Mouse (Mus musculus) midbrain, embryonic 13.5 days (tissue): Measurements from ENCODE around the gene Bcl2. TPM values are rescaled to one million over a fixed set of nuclear protein-coding genes. Genes with fewer than 3 reads are reported as not detected.

ENCODE experiments used
- ATAC-seq: fragments of 200-750 bp; cut with Nextera tagmentation; 2 replicates; pipeline ENCODE4 v1.8.0; 2017; ENCODE audit warnings: mild to moderate bottlenecking, moderate TSS enrichment, moderate library complexity
- H3K27ac ChIP-seq: fragments of 300-500 bp; sonication (generic); 2 replicates; pipeline ENCODE4 v1.5.1; 2015; ENCODE audit warnings: inconsistent platforms, mild to moderate bottlenecking, moderate library complexity
- H3K27me3 ChIP-seq: fragments of 300-500 bp; sonication (generic); 2 replicates; pipeline ENCODE4 v1.6.1; 2015; ENCODE audit warnings: mild to moderate bottlenecking, inconsistent platforms
- H3K36me3 ChIP-seq: fragments of 300-500 bp; sonication (generic); 2 replicates; pipeline ENCODE4 v1.6.1; 2015; ENCODE audit warnings: mild to moderate bottlenecking, inconsistent platforms
- H3K4me1 ChIP-seq: fragments of 300-500 bp; sonication (generic); replicated peaks from 2 replicates; pipeline ENCODE4 v1.6.1; 2015; ENCODE audit warnings: inconsistent platforms
- H3K4me2 ChIP-seq: fragments of 300-500 bp; sonication (generic); replicated peaks from 2 replicates; pipeline ENCODE4 v1.6.1; 2015; ENCODE audit warnings: moderate library complexity, mild to moderate bottlenecking, inconsistent platforms
- H3K4me3 ChIP-seq: fragments of 300-500 bp; sonication (generic); replicated peaks from 2 replicates; pipeline ENCODE4 v1.5.1; 2015; ENCODE audit warnings: mild to moderate bottlenecking, inconsistent platforms
- H3K9ac ChIP-seq: fragments of 300-500 bp; sonication (generic); replicated peaks from 2 replicates; pipeline ENCODE4 v1.6.1; 2015; ENCODE audit warnings: mild to moderate bottlenecking, inconsistent platforms
- H3K9me3 ChIP-seq: fragments of 300-500 bp; sonication (generic); 2 replicates; pipeline ENCODE4 v1.6.1; 2016; ENCODE audit warnings: mild to moderate bottlenecking, inconsistent platforms
- WGBS: fragments of 180-500 bp; shearing (Covaris S2); methylation state at CpG from one replicate; pipeline ENCODE4 v1.1.7; 2015; 5-methylcytosine and 5-hydroxymethylcytosine counted together
- polyA plus RNA-seq: library from polyadenylated mRNA; unstranded; fragments of >200 nt; fragmentation: Nextera tagmentation; extraction: Ambion mirVana; gene quantifications from 2 replicates; pipeline ENCODE4 v1.2.1, GENCODE M21; 2015

Bcl2 gene
- polyA plus RNA-seq, 1 experiment from 2014 or later, result 11.8 TPM

GRCm38 (mm10) chr1:106587866-106588470, 126.1 kb downstream of the Bcl2 start:
- 94% methylated on average over 4 of the region's 4 CpGs for WGBS
- H3K4me1 ChIP-seq, result peaks cover 16% of the 10 kb centered on the region
- H3K4me2 ChIP-seq, result no peak overlapping the region
- no peak overlapping the region for H3K27ac ChIP-seq
- H3K27me3 ChIP-seq, result no peaks in the 10 kb centered on the region
- no peaks in the 10 kb centered on the region for H3K9me3 ChIP-seq
- H3K4me3 ChIP-seq, result no peak overlapping the region
- no peaks in the 10 kb centered on the region for H3K36me3 ChIP-seq
- ATAC-seq, result no peak
- no peak overlapping the region for H3K9ac ChIP-seq

DNA sequence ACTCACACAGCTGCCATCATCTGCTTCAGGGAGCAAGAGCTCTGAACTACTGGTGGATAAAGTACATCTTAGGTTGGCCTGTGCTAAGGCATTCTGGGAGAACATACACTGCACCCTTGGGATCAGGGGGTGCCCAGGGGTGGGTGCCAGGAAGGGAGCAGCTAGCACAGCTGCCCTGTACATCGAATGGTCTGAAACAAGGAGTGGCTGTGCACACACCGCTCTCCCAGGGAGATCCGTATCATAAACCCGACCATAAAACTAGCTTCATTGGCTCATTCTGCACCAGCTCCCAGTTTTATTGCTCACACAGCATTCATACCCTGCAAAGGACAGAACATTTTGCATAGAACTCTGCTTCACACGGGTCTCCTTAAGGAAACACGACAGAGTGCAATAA, 127.3 kb downstream of the Bcl2 start:
- no peak overlapping the region for H3K27ac ChIP-seq
- H3K4me2 ChIP-seq, result no peak overlapping the region
- no peak for ATAC-seq
- no peaks in the 10 kb centered on the region for H3K36me3 ChIP-seq
- no peaks in the 10 kb centered on the region for H3K9me3 ChIP-seq
- H3K4me3 ChIP-seq, result no peak overlapping the region
- H3K27me3 ChIP-seq, result no peaks in the 10 kb centered on the region
- WGBS, result 96% methylated on average over 6 of the region's 6 CpGs
- H3K9ac ChIP-seq, result no peak overlapping the region
- H3K4me1 ChIP-seq, result peaks cover 20% of the 10 kb centered on the region

GRCm38 (mm10) chr1:106585349-106585748, 128.7 kb downstream of the Bcl2 start:
- H3K4me1 ChIP-seq, result peaks cover 20% of the 10 kb centered on the region
- H3K9me3 ChIP-seq, result no peaks in the 10 kb centered on the region
- peak overlapping the region; percentile 40 for H3K27ac ChIP-seq
- no peak overlapping the region for H3K4me2 ChIP-seq
- H3K4me3 ChIP-seq, result no peak overlapping the region
- no peak for ATAC-seq
- H3K9ac ChIP-seq, result no peak overlapping the region
- no peaks in the 10 kb centered on the region for H3K36me3 ChIP-seq
- no peaks in the 10 kb centered on the region for H3K27me3 ChIP-seq

DNA sequence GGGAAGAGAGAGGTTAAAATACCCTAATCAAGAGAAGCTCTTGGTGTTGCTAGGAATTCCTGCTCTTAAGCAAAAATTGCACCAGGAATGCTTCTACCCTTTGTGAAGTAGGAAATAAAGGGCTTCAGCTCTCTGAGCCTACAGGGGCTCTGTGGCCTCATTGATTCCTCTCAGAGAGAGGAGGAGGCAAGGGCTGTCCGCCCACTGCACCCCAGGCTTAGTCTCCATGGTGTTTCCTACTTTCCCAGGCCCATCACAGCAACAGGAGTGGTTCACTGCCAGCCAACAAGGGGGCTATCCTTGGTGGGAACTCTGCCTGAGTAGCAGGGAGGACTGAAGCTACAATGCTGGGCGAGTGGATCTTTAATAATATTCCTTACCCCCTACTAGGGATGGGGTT, 129.2 kb downstream of the Bcl2 start:
- H3K9me3 ChIP-seq, result no peaks in the 10 kb centered on the region
- H3K27ac ChIP-seq, result peak overlapping the region; percentile 61; the same call in 1 of the 2 replicates
- H3K9ac ChIP-seq, result no peak overlapping the region
- no peak overlapping the region for H3K4me3 ChIP-seq
- H3K4me1 ChIP-seq, result peaks cover 20% of the 10 kb centered on the region
- H3K36me3 ChIP-seq, result no peaks in the 10 kb centered on the region
- H3K4me2 ChIP-seq, result no peak overlapping the region
- 37% methylated on average over 2 of the region's 2 CpGs for WGBS
- H3K27me3 ChIP-seq, result no peaks in the 10 kb centered on the region
- ATAC-seq, result peak; percentile 73

DNA sequence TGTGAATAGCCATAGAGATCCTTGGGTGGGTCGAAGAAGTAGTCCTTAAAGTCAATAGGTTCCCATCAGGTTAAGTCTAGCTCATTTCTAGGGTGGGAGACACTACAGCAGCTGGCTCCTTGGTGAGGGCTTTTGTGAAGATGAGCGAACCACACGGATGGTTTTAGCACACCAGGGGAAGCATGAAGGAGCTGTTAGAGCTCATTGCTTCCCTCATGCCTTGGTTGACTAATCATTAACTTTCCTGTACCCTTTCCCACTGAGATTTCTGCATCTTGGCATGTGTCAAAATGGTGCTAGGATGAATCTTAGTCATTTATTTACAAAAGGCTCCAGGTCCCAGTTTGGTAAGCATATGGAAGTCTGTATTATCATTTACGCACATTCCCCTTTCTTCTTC, 129.8 kb downstream of the Bcl2 start:
- H3K4me3 ChIP-seq, result no peak overlapping the region
- no peaks in the 10 kb centered on the region for H3K36me3 ChIP-seq
- no peak overlapping the region for H3K4me2 ChIP-seq
- peak overlapping the region; percentile 61; the same call in 1 of the 2 replicates for H3K27ac ChIP-seq
- 70% methylated on average over 4 of the region's 4 CpGs for WGBS
- H3K27me3 ChIP-seq, result no peaks in the 10 kb centered on the region
- H3K9ac ChIP-seq, result no peak overlapping the region
- H3K4me1 ChIP-seq, result peaks cover 20% of the 10 kb centered on the region
- H3K9me3 ChIP-seq, result no peaks in the 10 kb centered on the region
- no peak for ATAC-seq

GRCm38 (mm10) chr1:106583245-106584241, 130.5 kb downstream of the Bcl2 start:
- H3K4me3 ChIP-seq, result no peak overlapping the region
- peaks cover 20% of the 10 kb centered on the region for H3K4me1 ChIP-seq
- H3K27ac ChIP-seq, result peak overlapping the region; percentile 61
- H3K4me2 ChIP-seq, result no peak overlapping the region
- WGBS, result 31% methylated on average over 14 of the region's 14 CpGs
- ATAC-seq, result peak; percentile 73
- H3K9me3 ChIP-seq, result no peaks in the 10 kb centered on the region
- no peak overlapping the region for H3K9ac ChIP-seq
- H3K27me3 ChIP-seq, result no peaks in the 10 kb centered on the region
- H3K36me3 ChIP-seq, result no peaks in the 10 kb centered on the region

- ATAC-seq, result no peak
- H3K27ac ChIP-seq, result peak overlapping the region; percentile 26; the same call in 1 of the 2 replicates
These were observed 131.3 kb downstream of the Bcl2 start for GRCm38 (mm10) chr1:106582810-106583209.

GRCm38 (mm10) chr1:106581812-106582211, 132.3 kb downstream of the Bcl2 start:
- H3K27me3 ChIP-seq, result no peaks in the 10 kb centered on the region
- H3K36me3 ChIP-seq, result no peaks in the 10 kb centered on the region
- H3K4me1 ChIP-seq, result peaks cover 20% of the 10 kb centered on the region
- no peak overlapping the region for H3K27ac ChIP-seq
- H3K4me3 ChIP-seq, result no peak overlapping the region
- H3K9me3 ChIP-seq, result no peaks in the 10 kb centered on the region
- no peak for ATAC-seq
- 76% methylated on average over 2 of the region's 2 CpGs for WGBS
- no peak overlapping the region for H3K9ac ChIP-seq
- H3K4me2 ChIP-seq, result no peak overlapping the region

More at GRCm38 (mm10) chr1:106582810-106583209, 131.3 kb downstream of the Bcl2 start:
- Histone ChIP-seq H3K27me3 (no peaks in the 10 kb centered on the region), H3K4me1 (peaks cover 20% of the 10 kb centered on the region), H3K36me3 (no peaks in the 10 kb centered on the region), H3K4me3 (no peak overlapping the region), H3K9ac (no peak overlapping the region), H3K9me3 (no peaks in the 10 kb centered on the region), H3K4me2 (no peak overlapping the region)
- 41% methylated on average over 3 of the region's 3 CpGs for WGBS

GRCm38 (mm10) chr1:106579768-106580167, 134.3 kb downstream of the Bcl2 start:
- Histone ChIP-seq H3K9me3 (no peaks in the 10 kb centered on the region), H3K9ac (no peak overlapping the region), H3K4me2 (no peak overlapping the region), H3K4me1 (peaks cover 17% of the 10 kb centered on the region), H3K27me3 (no peaks in the 10 kb centered on the region), H3K27ac (no peak overlapping the region), H3K36me3 (no peaks in the 10 kb centered on the region), H3K4me3 (no peak overlapping the region)
- 100% methylated on average over 1 of the region's 1 CpGs for WGBS
- no peak for ATAC-seq

GRCm38 (mm10) chr1:106572506-106572905, 141.6 kb downstream of the Bcl2 start:
- no peak overlapping the region for H3K27ac ChIP-seq
- 88% methylated on average over 2 of the region's 2 CpGs for WGBS
- H3K4me3 ChIP-seq, result no peak overlapping the region
- no peaks in the 10 kb centered on the region for H3K36me3 ChIP-seq
- no peaks in the 10 kb centered on the region for H3K27me3 ChIP-seq
- H3K4me2 ChIP-seq, result no peak overlapping the region
- H3K4me1 ChIP-seq, result no peaks in the 10 kb centered on the region; the same call in 1 of the 2 replicates
- no peaks in the 10 kb centered on the region for H3K9me3 ChIP-seq
- H3K9ac ChIP-seq, result no peak overlapping the region
- ATAC-seq, result no peak

DNA sequence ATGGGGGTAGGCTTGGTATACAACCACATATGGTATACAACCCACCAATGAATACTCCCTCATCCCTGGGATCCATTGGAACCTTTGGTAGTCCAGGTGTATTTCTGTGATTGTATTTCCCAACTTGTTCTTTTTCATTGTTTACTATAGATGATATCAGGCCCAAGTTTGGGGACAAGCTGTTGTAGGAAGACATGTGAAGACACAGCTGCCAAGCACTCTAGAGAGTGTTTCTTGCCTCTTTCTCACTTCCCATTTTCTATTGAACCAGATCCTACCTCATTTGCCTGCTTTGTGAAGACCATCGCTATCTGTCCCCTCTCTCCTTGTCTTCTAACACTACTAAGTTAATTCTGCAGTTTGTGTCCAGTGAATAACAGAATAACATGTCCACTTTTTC, 143.2 kb downstream of the Bcl2 start:
- Histone ChIP-seq H3K9me3 (no peaks in the 10 kb centered on the region), H3K27me3 (no peaks in the 10 kb centered on the region), H3K36me3 (no peaks in the 10 kb centered on the region), H3K4me3 (no peak overlapping the region), H3K9ac (no peak overlapping the region), H3K4me2 (no peak overlapping the region), H3K4me1 (no peaks in the 10 kb centered on the region; the same call in 1 of the 2 replicates), H3K27ac (no peak overlapping the region)
- WGBS, result 94% methylated on average over 1 of the region's 1 CpGs
- no peak for ATAC-seq

GRCm38 (mm10) chr1:106570366-106570765, 143.7 kb downstream of the Bcl2 start:
- 82% methylated on average over 6 of the region's 6 CpGs for WGBS
- no peak for ATAC-seq

More at GRCm38 (mm10) chr1:106570366-106570765, 143.7 kb downstream of the Bcl2 start:
- Histone ChIP-seq H3K4me1 (no peaks in the 10 kb centered on the region; the same call in 1 of the 2 replicates), H3K27ac (no peak overlapping the region), H3K9me3 (no peaks in the 10 kb centered on the region), H3K27me3 (no peaks in the 10 kb centered on the region), H3K9ac (no peak overlapping the region), H3K36me3 (no peaks in the 10 kb centered on the region), H3K4me3 (no peak overlapping the region), H3K4me2 (no peak overlapping the region)
